Mouse (Mus musculus) CD4-positive, CD25-positive, alpha-beta regulatory T cell, adult 4 months (primary cell): ENCODE measurements around the gene Swsap1. TPM values are rescaled to one million over a fixed set of nuclear protein-coding genes. Genes with fewer than 3 reads are reported as not detected.

Source experiments
- ATAC-seq: one replicate; pipeline ENCODE4 v1.8.0; 2017
- polyA plus RNA-seq, 2 experiments: library from polyadenylated mRNA; unstranded; fragments of 100-300 nt; shearing (Covaris generic); gene quantifications; one replicate each; pipeline ENCODE4 v1.2.1; 2017

Swsap1 gene
- polyA plus RNA-seq, 2 experiments from 2014 or later = 3.2 to 13.5 TPM

- peak; percentile 98 for ATAC-seq
These were observed 18.6 kb upstream of the Swsap1 start, which contains the start of gene Plppr2 for GRCm38 (mm10) chr9:21936692-21937570. Gene Plppr2 (plus strand): TSS chr9:21937033.

DNA sequence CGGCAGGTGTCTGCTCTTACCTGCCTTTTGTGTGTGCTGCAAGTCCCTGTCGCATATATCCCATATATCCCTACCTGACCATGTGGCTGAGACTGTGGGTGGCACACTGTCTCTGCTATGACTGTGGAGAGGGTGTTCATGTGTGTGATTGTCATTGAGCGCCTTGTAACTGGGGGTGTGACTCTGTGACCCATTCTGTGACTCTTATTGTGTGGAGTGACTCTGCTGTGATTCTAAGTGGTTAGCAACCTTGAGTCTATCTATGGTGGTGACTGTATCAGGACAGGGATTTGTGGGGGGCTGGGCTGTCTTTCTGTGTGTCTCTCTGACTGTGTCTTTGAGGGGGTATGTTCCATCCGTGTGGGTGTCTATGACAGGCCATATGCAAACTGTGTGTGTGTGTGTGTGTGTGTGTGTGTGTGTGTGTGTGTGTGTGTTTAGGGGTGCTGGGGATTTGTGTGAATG, 17.8 kb upstream of the Swsap1 start:
- ATAC-seq = no peak

GRCm38 (mm10) chr9:21938234-21938855, 17.2 kb upstream of the Swsap1 start:
- no peak for ATAC-seq

- no peak for ATAC-seq
These were observed 12.5 kb upstream of the Swsap1 start for GRCm38 (mm10) chr9:21943046-21943445.

DNA sequence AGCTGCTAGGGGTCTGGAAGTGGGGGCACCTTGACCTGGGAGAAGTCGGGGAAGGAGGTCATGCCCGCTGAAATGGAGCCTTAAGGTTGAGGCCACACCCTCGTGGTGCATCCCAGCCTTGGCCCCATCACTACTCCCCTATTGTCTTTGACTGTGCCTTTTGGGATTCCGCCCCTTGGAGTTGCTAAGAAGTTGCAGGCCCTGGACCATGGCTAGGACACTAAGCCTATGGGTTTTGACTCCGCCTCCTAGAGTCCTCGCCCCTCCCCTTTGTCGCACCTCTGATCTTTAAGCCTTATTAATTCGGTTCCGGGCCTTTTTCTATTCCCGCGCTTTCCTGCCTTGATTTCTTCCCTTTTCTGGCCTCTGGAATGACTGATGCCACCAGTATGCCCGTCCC, 11.9 kb upstream of the Swsap1 start:
- ATAC-seq = no peak

GRCm38 (mm10) chr9:21944267-21944666, 11.3 kb upstream of the Swsap1 start:
- ATAC-seq = no peak

DNA sequence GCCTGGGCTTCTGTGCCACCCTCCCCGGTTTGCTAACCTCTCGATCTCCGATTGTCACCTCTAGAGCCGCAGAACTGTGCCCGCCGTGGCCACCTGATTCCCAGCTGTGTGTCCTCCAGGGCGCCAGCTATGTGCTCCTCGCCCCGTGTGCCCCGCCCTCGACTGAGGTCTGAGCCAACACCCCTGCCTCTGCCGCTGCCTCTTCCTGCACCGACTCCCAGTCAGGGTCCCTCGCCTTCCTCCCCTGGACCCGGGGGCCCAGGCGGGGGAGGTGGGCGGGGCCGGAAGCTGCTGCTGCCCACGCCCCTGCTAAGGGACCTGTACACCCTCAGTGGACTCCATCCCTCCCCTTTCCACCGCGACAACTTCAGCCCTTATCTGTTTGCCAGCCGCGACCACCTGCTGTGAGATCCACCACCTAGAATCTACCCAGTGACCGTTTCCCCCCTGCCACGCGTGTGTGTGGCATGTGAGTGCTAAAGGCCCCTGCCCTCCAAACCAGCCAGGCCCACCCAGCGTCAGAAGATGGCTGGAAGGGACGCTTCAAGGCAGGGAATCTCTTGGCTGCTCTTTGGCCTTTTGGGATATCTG, 7.9 kb upstream of the Swsap1 start:
- ATAC-seq = no peak

DNA sequence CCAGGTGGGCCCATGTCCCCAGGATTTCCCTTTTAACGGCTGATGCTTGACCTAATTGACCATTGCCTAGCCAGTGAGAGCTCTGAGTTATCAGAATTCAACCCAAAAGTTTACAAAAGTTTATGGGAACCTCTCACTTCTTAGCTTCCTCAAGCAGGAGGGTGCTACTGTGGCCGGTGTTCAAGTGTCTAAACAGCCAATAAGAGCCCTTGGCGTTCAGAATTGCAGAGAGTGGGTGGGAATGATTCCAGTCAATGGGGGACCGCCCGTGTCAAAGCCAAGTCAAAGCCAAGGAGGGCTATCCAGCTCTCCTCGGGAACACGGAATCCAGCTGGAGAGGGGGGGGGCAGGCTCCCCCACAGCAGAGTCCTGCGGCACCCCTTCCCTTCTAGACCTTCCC, 7.4 kb upstream of the Swsap1 start:
- no peak for ATAC-seq

- no peak for ATAC-seq
These were observed 6.8 kb upstream of the Swsap1 start for GRCm38 (mm10) chr9:21948790-21949189.

DNA sequence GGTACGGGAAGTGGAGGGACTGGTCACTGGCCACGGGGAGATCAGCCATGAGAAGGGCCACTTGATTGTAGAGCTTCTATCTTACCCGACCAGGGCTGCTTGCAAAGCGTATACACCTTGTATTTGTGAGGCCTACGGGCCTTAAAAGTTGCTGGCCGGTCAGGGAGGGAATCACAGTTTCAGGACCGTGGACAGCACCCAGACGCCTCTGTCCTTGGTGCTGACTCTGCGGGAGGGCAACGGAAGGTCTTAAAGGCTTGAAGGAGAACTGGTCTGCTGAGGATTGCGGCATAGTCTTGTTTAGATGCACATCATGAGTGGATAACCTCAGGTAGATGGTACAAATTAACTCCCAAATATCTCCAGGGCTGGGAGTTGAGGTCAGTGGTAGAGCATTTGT, 5.2 kb upstream of the Swsap1 start:
- ATAC-seq = no peak

GRCm38 (mm10) chr9:21951977-21952376, 3.6 kb upstream of the Swsap1 start:
- no peak for ATAC-seq

DNA sequence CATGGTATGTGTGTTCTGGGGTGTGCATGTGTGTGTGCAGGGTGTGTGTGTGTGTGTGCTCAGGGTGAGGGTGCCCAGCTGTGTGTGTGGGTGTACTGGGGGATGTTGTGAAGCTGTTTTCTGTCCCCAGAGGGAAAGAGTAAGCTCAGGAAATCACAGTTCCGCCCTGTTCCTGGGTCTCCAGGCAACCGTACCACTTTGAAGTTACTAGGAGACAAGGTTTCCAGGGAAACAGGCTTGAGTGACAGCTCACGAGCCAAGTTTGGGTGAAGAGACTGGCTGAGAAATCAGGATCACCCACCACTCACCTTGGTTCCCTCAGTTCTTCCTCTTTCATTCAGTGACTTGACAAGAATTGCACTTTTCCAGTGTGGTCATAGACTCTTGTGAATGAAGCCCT, 2.0 kb upstream of the Swsap1 start:
- ATAC-seq = no peak

DNA sequence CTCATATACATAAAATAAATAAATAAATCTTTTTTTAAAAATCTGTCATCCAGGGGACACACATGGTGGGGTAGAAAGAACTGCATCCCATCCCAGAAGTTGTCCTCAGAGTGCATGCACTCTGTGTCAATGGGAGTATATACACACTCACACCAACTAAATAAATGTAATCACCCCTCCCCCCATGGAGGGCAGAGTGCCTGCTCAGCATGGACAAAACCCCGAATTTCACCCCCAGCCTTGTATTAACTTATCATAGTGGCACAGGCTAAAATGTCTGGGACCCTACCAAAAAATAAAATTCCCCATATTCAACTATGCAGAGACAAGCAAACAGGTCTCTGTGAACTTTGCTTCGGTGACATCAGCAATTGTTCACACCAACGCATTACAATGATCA, 920 bp upstream of the Swsap1 start:
- no peak for ATAC-seq

DNA sequence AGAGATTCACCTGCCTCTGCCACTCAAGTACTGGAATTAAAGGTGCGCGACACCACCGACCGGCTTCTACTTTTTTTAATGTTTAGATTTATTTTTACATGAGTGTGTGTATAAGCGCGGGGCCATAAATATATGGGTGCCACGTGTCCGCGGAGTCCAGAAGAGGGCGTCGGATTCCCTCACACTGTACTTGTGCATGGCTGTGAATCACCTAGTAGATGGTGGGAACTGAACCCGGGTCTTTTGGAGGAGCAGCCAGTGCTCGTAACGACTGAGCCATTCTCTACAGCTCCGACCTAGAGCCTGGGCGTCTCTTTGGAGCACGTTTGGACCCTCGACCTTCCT, 358 bp upstream of the Swsap1 start:
- peak; percentile 39 for ATAC-seq

- ATAC-seq = no peak
These were observed 2.8 kb downstream of the Swsap1 start for GRCm38 (mm10) chr9:21958372-21958771.

GRCm38 (mm10) chr9:21959244-21959643, 3.7 kb downstream of the Swsap1 start:
- ATAC-seq = no peak

GRCm38 (mm10) chr9:21960135-21960534, 4.6 kb downstream of the Swsap1 start:
- no peak for ATAC-seq

GRCm38 (mm10) chr9:21960558-21961208, 5.1 kb downstream of the Swsap1 start:
- ATAC-seq = no peak

- ATAC-seq = peak; percentile 31
These were observed 5.9 kb downstream of the Swsap1 start for GRCm38 (mm10) chr9:21961366-21961980.

DNA sequence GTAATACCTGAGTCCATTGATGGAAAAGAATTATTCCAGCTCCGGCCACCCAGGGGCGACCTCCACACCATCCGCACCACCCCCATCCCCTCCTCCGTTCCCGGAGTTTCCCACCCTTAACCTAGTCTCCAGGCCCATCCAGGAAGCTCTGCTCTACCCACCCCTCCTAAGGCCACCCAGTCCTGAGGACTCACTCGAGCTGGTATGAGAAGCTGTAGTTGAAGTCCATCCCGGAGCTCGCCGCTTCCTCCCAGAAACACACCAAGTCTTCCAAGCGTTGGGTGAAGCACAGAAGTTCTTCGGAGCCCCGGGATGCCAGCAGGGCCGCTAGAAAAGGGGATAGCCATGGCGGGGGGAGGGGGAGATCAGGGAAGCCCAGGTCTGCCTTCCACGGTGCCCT, 6.5 kb downstream of the Swsap1 start:
- ATAC-seq = peak; percentile 34

DNA sequence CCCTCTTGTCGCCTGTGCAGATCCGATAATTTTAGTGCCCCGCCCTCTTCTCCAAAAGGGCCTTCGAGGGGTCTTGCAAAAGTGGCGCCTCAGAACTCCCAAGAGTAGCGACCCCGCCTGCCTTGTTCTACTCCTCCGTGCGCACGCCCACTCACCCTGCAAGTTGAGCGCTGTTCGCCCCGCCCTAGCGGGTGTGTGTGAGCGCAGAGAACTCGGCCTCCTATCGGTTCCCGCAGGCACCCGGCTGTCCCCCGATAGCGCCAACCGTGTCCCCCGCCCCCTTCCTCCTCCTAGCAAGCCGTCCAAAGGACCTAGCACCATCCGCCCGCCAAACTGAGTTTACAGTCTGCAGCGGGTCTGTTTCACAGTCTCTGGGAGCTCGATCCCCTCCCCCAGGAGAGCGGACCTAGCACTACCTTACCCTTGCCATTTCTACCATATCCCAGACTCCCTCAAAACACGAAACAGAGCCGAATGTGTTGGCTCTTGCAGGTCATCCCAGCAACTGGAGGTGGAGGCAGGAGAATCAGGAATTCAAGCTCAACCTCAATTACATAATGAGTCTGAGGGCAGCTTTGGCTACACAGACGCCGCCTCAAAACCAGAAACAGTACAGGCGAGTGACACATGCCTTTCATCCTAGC, 7.0 kb downstream of the Swsap1 start:
- ATAC-seq = peak; percentile 81

GRCm38 (mm10) chr9:21963417-21963816, 7.9 kb downstream of the Swsap1 start, which contains the start of gene Epor:
Gene Epor (minus strand): TSS chr9:21963506.
- ATAC-seq = no peak
